Mouse (Mus musculus) spleen, adult 2 months (tissue): Measurements from ENCODE around the gene Klf15.

Source experiments
- CTCF ChIP-seq: fragments of 200-500 bp; IDR thresholded peaks from 2 replicates; pipeline ENCODE4 v1.5.1; 2011; ENCODE audit warnings: mild to moderate bottlenecking, inconsistent platforms; ENCODE audit not compliant: insufficient read depth, insufficient read length, insufficient replicate concordance; ENCODE audit errors: extremely low read depth
- POLR2A ChIP-seq: fragments of 200-500 bp; IDR thresholded peaks from 2 replicates; pipeline ENCODE4 v1.6.1; 2011; ENCODE audit warnings: low read depth, low read length, inconsistent platforms

- TF ChIP-seq POLR2A (no peak), CTCF (no peak)
Measured at GRCm38 (mm10) chr6:90513074-90513856, 50.9 kb downstream of the Klf15 start.
